Mouse (Mus musculus): ENCODE measurements around the gene Bach2.
A peak's percentile ranks its signal among the peaks of the same experiment; 100 is the strongest.

Bach2 gene

DNA sequence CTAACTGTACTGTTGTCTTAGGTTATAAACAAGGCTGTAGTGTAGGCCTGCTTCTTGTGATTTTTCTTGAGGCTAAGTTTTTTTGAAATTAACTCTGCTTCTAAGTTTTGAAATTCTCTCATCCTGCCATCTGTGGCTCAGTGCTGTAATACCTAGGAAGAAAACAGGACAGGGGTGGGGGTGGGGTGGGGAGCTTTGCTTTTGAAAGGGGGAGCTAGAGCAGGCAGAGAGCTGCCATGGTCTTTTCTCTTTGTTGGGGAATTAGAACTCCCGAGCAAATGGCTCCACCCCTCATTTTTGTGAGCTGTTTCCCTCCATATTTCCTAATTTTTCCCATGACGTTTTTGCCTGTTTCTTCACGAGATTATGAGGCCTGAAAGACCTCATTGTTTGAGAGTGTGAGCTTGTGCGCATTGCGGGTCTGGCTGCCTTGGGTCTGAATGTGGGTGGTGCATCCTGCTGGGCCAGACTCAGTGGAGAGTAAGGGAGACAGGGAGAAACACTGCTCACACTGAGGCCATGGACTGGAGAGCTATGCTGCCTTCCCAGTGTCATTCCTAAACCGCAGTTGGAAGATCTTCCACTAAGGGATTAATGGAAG, 58.6 kb downstream of the Bach2 start:
- no peak for DNase-seq (ENCODE audit: low spot score)

DNA sequence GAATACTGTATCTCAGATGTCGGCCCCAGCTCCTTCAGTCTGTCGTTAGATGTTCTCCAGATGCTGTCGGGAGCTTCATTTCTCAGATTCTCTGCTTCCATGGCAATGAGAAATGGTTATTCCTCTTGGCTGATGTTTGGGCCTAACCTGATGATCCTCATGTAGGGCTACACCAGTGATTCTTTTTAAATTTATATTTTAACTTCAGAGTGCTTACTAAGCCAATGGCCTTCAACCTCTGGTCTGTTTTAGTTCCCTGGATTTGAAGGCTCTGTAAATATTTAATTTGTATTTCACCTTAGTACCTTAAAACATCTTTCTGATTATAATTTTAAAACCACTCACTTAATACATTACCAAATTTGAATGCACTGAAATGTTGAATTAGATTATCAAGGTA, 60.6 kb downstream of the Bach2 start:
- no peak for DNase-seq (ENCODE audit: low spot score)

DNA sequence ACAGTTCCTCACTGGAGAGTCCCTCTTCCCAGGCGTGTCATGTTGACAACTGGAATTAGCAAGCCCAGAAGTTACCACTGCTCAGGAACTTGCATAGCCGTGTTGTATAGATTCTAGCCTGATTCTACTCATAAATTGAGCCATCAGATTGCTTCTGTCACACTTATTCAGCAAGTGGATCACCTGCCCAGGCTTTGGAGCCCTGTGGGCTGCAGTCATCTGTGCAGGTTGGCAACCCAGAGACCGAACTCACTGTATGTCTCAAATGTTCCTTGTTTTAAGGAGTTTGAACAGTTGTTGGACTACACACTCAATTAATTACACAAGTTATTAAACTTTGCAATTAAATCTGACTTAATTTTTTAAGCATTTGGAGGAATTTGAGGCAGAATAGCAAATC, 61.4 kb downstream of the Bach2 start:
- DNase-seq (ENCODE audit: low spot score), result no peak

DNA sequence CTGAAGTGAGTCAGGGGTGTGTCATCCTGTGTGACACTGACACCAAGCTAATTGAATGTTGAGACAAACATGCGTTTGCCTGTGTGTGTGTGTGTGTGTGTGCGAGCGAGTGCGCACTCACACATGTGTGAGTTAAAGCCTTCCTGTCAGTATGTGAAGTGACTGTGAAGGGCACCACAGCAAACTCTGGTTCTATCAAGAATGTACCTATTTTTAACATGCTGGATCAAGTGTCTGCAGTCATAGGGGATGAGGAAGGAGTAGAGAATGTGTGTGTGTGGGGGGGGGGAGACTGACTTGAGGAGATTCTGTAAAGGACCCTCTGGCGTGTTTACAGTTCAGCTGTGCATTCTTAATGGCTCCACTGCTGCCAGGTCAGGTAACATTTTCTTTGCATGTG, 64.1 kb downstream of the Bach2 start:
- DNase-seq (ENCODE audit: low spot score), result no peak

DNA sequence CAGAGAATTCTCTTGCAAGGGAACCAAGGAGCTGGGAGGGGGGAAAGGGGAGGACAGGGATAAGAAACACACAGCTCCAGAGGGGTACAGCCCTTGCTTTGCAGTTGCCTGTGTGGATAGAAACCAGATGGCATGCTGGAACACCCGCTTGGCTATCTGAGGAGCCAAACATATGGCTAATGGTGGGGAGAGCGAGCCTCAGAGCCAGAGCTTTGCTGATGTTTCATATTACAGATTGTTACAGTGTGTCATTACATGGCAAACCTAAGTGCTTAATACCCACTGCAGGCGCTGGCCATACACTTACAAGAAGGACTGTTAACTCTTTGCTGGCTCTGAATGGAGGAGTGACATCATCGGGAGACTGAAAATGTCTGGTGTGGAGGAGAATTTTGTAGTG, 64.5 kb downstream of the Bach2 start:
- DNase-seq (ENCODE audit: low spot score), result peak; percentile 8

DNA sequence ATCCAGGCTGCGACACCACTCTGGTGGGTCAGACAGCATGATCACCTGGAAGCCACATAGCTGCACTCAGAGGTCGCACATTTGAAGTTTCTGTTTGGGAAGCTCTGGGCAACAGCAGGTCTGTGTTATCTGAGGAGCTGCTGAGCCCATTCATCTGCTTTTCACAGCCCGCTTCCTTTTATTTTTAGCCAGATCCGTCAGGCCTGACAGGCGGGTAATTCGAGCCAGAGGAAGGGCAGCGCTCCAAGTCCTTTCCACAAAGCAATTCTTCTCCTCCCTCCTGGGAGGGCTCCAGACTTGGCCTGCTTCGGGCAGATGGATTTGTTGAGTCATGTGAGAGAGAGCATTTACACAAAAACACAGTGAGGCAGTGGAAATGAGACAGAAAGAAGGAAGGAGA, 65.1 kb downstream of the Bach2 start:
- DNase-seq (ENCODE audit: low spot score), result peak; percentile 79

DNA sequence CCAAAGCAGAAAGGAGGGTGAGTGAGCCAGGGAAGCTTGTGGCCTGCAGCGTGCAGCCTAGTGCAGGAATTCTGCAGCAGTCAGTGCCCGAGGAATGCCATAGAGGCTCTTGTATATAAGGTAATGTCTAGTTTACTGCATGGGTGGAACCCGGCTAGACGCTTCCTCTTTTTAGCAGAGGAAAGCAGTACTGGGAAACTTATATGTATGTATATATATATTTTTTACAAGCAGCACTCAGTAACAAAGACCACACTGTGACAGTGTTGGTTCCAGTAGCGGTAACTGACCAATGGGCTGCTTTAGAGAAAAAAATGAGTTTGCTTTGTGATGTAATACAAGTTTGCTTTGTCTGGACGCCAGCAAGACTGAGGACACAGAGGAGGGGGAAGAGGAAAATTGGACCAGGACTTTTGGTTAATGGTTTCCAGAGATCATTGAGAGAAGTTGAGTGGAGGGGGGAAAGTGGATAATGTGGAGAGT, 65.7 kb downstream of the Bach2 start:
- DNase-seq (ENCODE audit: low spot score), result no peak

DNA sequence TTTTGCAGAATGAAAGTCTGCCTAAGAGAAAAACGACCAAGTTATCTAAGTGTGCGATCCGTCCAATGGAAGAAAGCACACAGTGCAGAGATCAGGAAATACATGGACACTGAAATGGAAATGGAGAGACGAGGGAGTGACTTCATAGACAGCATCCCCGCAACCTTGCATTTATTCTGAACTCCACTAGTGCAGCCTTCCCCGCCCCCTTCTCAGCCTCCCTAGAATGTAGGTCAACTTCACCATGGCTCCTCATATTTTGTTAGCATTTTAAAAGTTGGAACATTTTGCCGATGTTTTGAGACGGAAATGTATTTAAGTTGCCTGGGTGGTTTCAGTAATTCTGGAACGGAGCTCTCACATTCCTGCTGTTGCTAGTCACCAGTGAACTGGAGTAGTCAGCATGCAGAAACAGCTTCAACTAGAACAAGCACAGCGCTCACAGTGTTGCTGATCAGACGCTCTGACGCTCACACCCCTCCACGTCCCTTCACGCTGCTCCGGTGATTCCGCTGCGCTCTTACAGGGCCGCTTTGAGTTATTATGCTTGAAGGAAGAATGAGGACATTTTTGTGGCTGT, 66.5 kb downstream of the Bach2 start:
- DNase-seq (ENCODE audit: low spot score), result no peak

DNA sequence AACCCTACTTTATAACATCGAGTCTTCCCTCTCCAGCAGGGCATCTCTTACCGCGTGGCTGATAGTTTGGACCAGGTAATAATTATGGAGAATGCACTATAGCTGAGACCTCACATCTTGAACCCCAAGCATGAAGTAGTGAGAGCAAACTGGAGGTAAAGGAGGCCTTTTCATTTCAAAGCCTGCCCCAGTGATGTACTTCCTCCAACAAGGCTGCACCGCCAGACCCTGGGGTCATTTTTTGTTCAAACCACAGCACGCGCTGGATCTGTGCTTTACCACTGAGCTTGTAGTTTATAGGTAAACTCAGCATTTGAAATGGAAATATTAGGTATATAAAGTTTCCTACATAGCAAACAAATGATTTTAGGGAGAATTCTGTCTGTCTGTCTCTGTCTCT, 67.1 kb downstream of the Bach2 start:
- DNase-seq (ENCODE audit: low spot score), result no peak

DNA sequence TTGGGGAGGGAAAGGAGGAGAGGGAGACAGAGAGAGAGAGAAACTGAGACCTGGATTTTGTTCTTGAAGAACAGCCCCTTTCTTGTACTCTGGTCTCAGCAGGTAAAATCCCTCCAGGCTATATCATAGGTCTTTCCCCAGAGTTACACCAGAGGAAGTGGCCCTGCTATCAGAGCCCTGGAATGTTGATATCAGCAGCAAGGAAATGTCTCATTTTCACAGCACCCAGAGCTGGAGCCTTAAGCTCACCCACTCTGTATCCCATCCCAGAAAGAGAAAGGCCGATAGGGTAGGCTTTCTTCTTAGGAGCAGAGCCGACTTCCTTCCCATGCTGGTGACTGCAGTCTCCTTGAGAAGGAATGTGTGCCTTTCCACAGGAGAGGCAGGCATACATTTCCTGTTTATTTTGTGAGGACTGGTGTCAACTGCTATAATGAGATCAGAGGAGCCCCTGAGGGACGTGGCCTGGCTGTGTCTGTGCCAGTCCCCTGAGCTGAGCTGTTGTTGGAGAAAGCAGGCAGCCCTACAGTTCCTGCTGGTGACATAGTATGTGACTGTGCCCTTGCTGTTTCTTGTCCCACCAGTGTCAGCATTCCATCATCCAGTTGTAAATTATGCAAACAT, 67.7 kb downstream of the Bach2 start:
- no peak for DNase-seq (ENCODE audit: low spot score)

DNA sequence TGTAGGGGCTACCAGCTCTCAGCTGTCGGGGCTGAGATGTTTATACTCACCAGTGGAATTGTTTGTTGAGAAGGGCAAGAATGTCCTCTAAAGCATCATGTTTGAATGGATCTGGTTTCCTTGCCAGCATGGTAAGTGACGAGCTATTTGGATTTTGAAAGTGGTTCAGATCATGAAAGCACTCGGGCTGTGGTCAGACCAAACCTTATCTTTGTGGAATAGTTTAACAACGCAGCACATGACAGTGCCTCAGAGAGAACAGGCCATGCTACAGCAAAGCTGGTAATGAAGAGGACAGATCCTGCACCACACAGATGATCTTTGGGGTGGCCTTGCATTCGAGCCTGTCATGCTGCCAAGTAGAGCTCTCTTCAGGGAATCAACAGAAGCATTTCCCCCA, 68.6 kb downstream of the Bach2 start:
- no peak for DNase-seq (ENCODE audit: low spot score)

DNA sequence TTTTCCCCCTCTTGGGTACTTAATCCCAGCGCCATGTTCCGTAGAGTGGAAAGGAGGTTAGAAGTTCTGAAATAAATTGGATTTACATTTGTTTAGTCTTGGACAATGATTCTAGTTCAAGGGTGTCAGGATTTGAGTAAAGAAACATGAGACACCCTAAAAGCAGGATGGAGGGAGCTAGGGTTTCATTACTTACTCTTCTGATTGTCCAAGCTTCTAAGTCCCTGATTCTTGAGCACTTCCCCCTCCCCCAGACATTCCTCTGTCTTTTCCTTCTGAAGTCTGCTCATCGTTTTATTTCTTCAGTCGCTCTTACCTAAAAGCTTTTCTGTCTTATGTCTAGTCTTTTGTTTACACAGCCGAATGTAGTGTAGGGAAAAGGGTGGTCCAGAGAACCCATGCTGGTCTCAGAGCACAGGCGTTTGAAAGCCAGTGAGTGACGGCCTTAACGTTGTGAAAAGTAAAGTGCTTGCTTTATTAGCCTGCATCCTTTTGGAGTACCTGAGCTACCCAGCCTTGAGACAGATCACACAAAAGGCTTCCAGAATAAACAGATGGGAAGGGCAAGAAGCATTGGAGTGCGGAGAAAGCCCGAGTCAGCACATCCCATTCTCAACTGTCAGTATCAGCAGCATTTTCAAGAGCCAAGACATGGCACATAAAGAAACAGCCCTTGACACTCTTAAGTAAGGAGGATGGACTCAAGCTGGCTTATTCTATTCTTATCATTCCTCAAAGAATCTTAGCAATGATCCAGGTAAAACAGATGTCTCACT, 73.8 kb downstream of the Bach2 start:
- no peak for DNase-seq (ENCODE audit: low spot score)

DNA sequence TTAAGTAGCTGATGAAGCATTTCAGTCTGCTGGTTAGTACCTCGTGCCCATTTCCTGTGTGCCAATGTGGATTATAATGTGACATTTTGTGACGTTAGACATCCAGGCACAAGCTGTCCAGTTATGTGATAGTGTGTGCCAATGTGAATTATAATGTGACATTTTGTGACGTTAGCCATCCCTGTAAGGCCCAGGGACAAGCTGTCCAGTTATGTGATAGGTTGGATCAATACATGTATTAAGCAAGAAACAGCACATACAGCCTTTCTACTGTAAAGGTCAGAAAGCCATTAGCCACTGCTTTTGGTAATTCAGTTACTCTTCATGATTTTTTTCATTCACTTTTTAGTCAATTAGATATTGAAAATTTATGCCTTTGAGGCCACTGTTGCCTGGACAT, 76.3 kb downstream of the Bach2 start:
- no peak for DNase-seq (ENCODE audit: low spot score)

DNA sequence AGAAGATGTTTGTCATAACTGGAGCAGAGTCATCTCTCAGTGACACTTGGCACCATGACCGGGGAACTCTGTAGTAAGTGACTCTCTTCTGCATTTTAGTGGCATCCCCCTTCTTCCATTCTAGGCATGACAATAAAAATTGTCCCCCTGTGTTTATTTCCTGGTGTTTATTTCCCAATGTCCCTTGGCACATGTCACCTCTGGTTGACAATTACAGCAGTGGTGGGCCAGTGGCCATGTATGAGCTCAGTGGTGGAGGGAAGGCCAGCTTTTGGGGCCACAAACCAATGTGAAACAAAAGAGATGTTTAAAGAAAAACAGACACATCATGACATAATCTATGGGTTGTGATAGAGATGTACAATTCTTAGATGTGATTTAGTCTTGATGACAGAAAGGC, 80.0 kb downstream of the Bach2 start:
- no peak for DNase-seq (ENCODE audit: low spot score)

DNA sequence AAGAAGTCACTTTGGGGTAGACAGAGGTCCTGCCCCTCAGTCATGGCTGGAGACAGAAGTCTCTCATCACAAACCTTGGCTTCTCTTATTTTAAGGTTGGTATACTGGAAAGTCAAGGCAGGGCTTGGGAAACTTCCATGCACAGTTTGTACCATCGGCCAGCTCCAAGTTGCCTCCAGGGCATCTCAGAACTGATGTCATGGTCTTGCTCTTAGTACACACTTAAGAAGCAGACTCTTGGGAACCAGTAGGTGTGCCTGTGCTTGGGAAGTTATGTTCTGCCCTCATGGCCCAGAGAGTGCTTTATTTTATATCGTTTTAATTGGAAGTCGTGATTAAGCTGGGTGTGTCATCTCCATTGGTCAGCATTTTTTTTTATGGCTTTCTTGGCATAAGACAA, 80.7 kb downstream of the Bach2 start:
- no peak for DNase-seq (ENCODE audit: low spot score)

DNA sequence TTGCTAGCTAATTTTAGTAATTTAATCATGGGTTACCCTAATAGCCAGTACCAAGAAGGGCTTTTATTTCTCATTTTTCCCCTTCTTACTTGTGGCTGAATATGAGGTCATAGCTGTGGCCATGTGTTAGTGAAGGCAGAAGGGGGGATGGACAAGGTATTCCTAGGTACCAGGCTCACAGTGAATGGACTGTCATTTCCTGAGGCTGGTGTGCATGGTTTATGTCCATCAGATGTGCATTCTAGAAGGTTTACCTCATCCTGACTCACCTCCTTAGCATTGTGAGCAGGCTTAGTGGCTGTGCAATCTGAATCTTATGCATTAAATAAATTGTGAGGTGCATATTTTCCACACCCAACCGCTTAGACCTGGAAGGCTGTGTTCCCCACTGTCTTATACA, 81.4 kb downstream of the Bach2 start:
- no peak for DNase-seq (ENCODE audit: low spot score)

DNA sequence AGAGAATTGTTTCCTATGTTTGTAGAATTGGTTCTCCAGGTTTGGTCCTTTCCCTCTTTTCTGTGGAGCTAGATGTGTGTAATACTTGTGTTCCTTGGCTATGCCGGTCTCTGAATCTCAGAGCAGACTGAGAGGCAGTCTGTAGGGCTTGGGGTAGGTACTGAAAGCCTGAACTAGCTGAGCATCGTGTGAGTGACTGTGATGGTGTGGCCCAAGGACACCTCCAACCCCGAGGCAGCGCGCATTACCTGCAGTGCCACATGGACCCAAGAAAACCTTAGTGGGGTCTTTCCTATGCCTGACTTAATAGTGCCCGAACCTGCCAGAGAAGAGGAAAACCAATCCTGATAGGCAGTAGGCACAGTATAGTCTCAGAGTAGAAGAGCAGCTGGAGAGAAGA, 85.5 kb downstream of the Bach2 start:
- DNase-seq (ENCODE audit: low spot score), result no peak

DNA sequence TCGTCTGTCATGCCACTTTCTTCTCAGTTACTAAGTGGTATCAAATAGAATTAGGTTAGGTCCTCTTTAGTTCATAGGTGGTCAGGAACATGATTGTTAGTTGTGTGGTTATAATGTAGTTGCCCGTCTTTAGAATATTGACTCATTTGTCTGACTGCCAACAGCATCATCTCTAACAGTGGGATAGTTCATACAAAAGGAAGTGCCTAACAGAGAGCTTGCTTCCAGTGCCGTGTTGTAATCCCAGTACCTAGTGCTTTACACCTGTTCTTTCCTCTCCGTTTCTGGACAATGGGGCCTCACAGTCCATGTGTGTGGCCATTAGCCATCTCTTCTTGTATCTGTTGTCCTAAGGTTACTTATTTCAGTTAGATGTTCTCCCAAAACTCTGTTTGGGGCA, 86.4 kb downstream of the Bach2 start:
- DNase-seq (ENCODE audit: low spot score), result no peak

DNA sequence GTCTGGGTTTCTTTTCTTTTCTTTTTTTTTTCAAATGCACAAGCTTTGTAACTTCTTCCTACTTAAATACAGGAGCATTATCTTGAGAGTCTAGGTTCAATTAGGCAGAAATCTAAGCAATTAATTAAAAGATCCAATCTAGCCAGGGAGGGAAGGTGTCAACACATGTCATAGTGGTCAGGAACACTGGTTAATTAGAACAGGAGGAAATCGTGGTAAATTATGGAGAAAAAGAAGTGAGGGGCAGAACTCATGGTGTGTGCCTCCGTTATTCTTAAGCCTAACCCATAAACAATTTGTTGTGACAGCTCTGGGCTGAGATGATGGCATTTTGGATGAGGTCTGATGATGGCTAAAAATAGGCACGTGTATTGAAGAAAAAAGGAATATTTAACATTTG, 87.0 kb downstream of the Bach2 start:
- no peak for DNase-seq (ENCODE audit: low spot score)

DNA sequence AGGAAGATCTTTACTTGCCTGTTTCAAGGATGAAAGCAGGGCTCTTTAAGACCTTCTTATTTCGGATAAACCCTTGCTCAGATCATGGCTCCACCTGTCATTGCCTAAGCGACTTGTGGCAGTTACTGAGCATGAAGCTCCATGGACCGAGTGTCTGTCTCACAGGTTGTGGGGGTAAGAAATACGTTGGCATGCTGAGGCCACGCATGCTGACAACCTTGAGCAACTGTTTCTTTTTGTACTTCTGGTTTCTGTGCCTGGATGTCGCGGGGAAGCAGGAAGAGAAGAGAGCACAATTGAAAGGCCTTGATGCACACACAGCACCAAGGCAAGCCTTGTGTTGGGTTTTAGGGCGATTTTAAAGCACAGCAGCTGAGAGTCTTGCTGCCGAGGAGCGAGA, 87.7 kb downstream of the Bach2 start:
- no peak for DNase-seq (ENCODE audit: low spot score)

DNA sequence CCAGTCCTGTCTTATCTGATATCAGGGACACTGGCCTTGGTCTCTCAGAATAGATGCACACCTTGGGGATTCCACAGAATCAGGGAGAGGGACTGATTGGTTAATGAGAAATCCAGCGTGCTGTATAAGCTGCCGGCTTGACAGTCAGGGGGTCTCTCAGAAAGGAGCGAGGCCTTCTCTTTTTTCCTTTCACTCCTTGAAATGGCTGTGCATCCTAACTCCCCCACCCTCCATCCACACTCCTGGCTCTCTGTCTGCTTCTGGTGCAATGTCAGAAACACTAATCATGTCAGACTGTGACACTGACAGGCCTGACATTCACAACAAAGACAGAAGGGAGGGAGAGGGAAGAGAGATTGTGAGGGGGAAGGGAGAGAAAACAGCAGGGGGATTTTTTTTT, 88.3 kb downstream of the Bach2 start:
- no peak for DNase-seq (ENCODE audit: low spot score)

DNA sequence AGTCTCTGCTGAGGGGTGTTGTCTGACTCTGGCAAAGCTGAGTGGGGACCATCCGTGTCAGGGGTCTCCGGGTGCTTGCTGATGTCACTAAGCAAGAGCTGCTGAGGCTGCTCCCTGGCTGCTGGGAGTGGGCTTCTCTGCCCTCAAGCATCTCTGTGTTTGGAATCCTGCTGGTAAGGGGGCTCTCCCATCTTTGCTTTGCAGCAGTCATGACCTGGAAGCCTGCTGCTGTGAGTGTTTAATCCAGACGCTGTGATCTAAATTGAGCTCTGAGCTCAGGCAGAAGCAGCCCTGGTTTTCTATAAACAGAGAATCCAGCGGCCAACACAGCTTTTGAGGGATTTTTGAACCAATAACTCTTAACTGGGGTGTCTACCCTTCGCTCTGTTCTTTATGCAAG, 89.0 kb downstream of the Bach2 start:
- no peak for DNase-seq (ENCODE audit: low spot score)

DNA sequence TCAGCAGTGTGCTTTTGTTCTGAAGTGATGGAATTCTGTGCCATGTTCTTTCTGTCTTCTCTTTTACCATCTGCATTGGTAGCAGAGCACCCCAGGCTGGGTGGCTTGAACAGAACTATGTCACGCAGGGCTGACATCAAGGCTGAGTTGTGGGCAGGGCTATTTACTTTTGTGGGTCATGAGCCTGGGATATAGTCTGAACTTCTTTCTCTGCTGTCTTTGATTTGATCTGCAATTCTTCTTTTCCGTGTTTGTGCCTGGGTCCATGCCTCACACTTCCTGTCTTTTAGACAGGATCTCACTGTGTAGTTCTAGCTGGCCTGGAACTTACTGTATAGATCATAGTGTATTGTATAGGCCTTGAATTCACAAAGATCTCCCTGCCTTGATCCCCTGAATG, 90.0 kb downstream of the Bach2 start:
- no peak for DNase-seq (ENCODE audit: low spot score)

Data from ovary, postnatal 36 days (tissue).